Mouse (Mus musculus) monocyte, adult 2 months (primary cell): ENCODE data around the gene Def6.
A peak's percentile ranks its signal among the peaks of the same experiment; 100 is the strongest.
"Not testable (repeated sequence)": the region's sequence is repeated elsewhere in the genome, so short reads cannot be mapped to it uniquely, and the experiment has no call there.

Experiments
- DNase-seq, 2 experiments: peaks; one replicate each; pipeline ENCODE4 v3.0.0; 2022; ENCODE audit warnings: low spot score in 2 of 2, low read depth in 1 of 2

The Def6 gene

GRCm38 (mm10) chr17:28207092-28207491 lies 486 bp upstream of the Def6 start:
- DNase-seq, result no peak

- no peak for DNase-seq
Measured at GRCm38 (mm10) chr17:28208314-28208612, 685 bp downstream of the Def6 start.

- DNase-seq, result no peak
Measured at GRCm38 (mm10) chr17:28209457-28210110, 2.0 kb downstream of the Def6 start.

GRCm38 (mm10) chr17:28211921-28212341 lies 4.4 kb downstream of the Def6 start:
- no peak for DNase-seq

- no peak for DNase-seq
Measured at GRCm38 (mm10) chr17:28212391-28212790, 4.8 kb downstream of the Def6 start.

- no peak for DNase-seq
Measured at GRCm38 (mm10) chr17:28213236-28213635, 5.7 kb downstream of the Def6 start.

GRCm38 (mm10) chr17:28216791-28217190 lies 9.2 kb downstream of the Def6 start:
- no peak for DNase-seq

- DNase-seq, result peak in 1 of 2 experiments; percentile 50
Measured at GRCm38 (mm10) chr17:28217721-28218649, 10.4 kb downstream of the Def6 start.

GRCm38 (mm10) chr17:28222463-28222862 lies 14.9 kb downstream of the Def6 start:
- not testable (repeated sequence) for DNase-seq

GRCm38 (mm10) chr17:28223561-28224391 lies 16.2 kb downstream of the Def6 start:
- peak; percentile 49 to 61 for DNase-seq

- DNase-seq, result no peak
Measured at GRCm38 (mm10) chr17:28224615-28225014, 17.0 kb downstream of the Def6 start.

- peak; percentile 56 to 76 for DNase-seq
Measured at GRCm38 (mm10) chr17:28226014-28226413, 18.4 kb downstream of the Def6 start.

- no peak for DNase-seq
Measured at GRCm38 (mm10) chr17:28230486-28230885, 22.9 kb downstream of the Def6 start.

- no peak for DNase-seq
Measured at GRCm38 (mm10) chr17:28231026-28231736, 23.6 kb downstream of the Def6 start.

- peak; percentile 89 to 95 for DNase-seq
Measured at GRCm38 (mm10) chr17:28232475-28233060, 25.0 kb downstream of the Def6 start, which contains the start of gene Ppard. TSS of gene Ppard (plus strand) at chr17:28232700.

GRCm38 (mm10) chr17:28233091-28233731 lies 25.6 kb downstream of the Def6 start:
- DNase-seq, result peak in 1 of 2 experiments; percentile 64

GRCm38 (mm10) chr17:28234641-28235040 lies 27.1 kb downstream of the Def6 start:
- DNase-seq, result no peak

- DNase-seq, result no peak
Measured at GRCm38 (mm10) chr17:28235982-28236635, 28.5 kb downstream of the Def6 start.

GRCm38 (mm10) chr17:28236636-28237015 lies 29.0 kb downstream of the Def6 start:
- no peak for DNase-seq
